Mouse (Mus musculus) kidney, embryonic 15.5 days (tissue): Measurements from ENCODE around the gene Sf3b3. TPM values are rescaled to one million over a fixed set of nuclear protein-coding genes. Genes with fewer than 3 reads are reported as not detected.

ENCODE experiments used
- ATAC-seq: fragments of 200-750 bp; cut with Nextera tagmentation; replicated peaks from 2 replicates; pipeline ENCODE4 v1.8.0; 2017; ENCODE audit warnings: moderate TSS enrichment; ENCODE audit not compliant: low FRiP score
- H3K27ac ChIP-seq: fragments of 300-500 bp; sonication (generic); 2 replicates; pipeline ENCODE4 v1.5.1; 2015; ENCODE audit warnings: mild to moderate bottlenecking, inconsistent platforms
- H3K27me3 ChIP-seq: fragments of 300-500 bp; sonication (generic); 2 replicates; pipeline ENCODE4 v1.6.1; 2015; ENCODE audit warnings: inconsistent platforms
- H3K36me3 ChIP-seq: fragments of 300-500 bp; sonication (generic); 2 replicates; pipeline ENCODE4 v1.6.1; 2015; ENCODE audit warnings: inconsistent platforms
- H3K4me1 ChIP-seq: fragments of 300-500 bp; sonication (generic); 2 replicates; pipeline ENCODE4 v1.6.1; 2015; ENCODE audit warnings: inconsistent platforms
- H3K4me2 ChIP-seq: fragments of 300-500 bp; sonication (generic); 2 replicates; pipeline ENCODE4 v1.6.1; 2015; ENCODE audit warnings: moderate library complexity, mild to moderate bottlenecking, inconsistent platforms
- H3K4me3 ChIP-seq: fragments of 300-500 bp; sonication (generic); replicated peaks from 2 replicates; pipeline ENCODE4 v1.5.1; 2015; ENCODE audit warnings: mild to moderate bottlenecking, inconsistent platforms
- H3K9ac ChIP-seq: fragments of 300-500 bp; sonication (generic); 2 replicates; pipeline ENCODE4 v1.6.1; 2015; ENCODE audit warnings: mild to moderate bottlenecking, inconsistent platforms
- H3K9me3 ChIP-seq: fragments of 300-500 bp; sonication (generic); replicated peaks from 2 replicates; pipeline ENCODE4 v1.6.1; 2016; ENCODE audit warnings: inconsistent platforms
- WGBS: fragments of 180-500 bp; shearing (Covaris S2); methylation state at CpG from one replicate; pipeline ENCODE4 v1.1.7; 2015; ENCODE audit warnings: mixed read lengths; 5-methylcytosine and 5-hydroxymethylcytosine counted together
- polyA plus RNA-seq: library from polyadenylated mRNA; unstranded; fragments of >200 nt; fragmentation: Nextera tagmentation; extraction: Ambion mirVana; gene quantifications from 2 replicates; pipeline ENCODE4 v1.2.1, GENCODE M21; 2015

Gene Sf3b3
- polyA plus RNA-seq, 1 experiment from 2014 or later = 167 TPM

GRCm38 (mm10) chr8:110812349-110813080 lies 34.1 kb downstream of the Sf3b3 start:
- H3K9ac ChIP-seq = no peak overlapping the region
- peaks cover 89% of the 10 kb centered on the region for H3K36me3 ChIP-seq
- H3K9me3 ChIP-seq = no peaks in the 10 kb centered on the region
- H3K4me2 ChIP-seq = no peak overlapping the region
- H3K27ac ChIP-seq = no peak overlapping the region
- no peaks in the 10 kb centered on the region for H3K27me3 ChIP-seq
- no peak for ATAC-seq
- no peak overlapping the region for H3K4me3 ChIP-seq
- peaks cover 30% of the 10 kb centered on the region for H3K4me1 ChIP-seq
- WGBS = 96% methylated on average over 7 of the region's 7 CpGs

- WGBS = 90% methylated on average over 7 of the region's 7 CpGs
- H3K9me3 ChIP-seq = no peaks in the 10 kb centered on the region
- no peaks in the 10 kb centered on the region for H3K27me3 ChIP-seq
- H3K4me1 ChIP-seq = peaks cover 30% of the 10 kb centered on the region
- no peak overlapping the region for H3K9ac ChIP-seq
- ATAC-seq = no peak
- no peak overlapping the region for H3K4me3 ChIP-seq
- H3K27ac ChIP-seq = no peak overlapping the region
- H3K36me3 ChIP-seq = peaks cover 82% of the 10 kb centered on the region
- no peak overlapping the region for H3K4me2 ChIP-seq
These were observed 34.8 kb downstream of the Sf3b3 start for GRCm38 (mm10) chr8:110811793-110812192.

GRCm38 (mm10) chr8:110811116-110811515 lies 35.5 kb downstream of the Sf3b3 start:
- 93% methylated on average over 3 of the region's 3 CpGs for WGBS
- Histone ChIP-seq H3K9ac (no peak overlapping the region), H3K36me3 (peaks cover 75% of the 10 kb centered on the region), H3K4me3 (no peak overlapping the region), H3K27me3 (no peaks in the 10 kb centered on the region), H3K4me2 (no peak overlapping the region), H3K9me3 (no peaks in the 10 kb centered on the region), H3K27ac (no peak overlapping the region), H3K4me1 (peaks cover 30% of the 10 kb centered on the region)
- no peak for ATAC-seq

GRCm38 (mm10) chr8:110810481-110811065 lies 36.0 kb downstream of the Sf3b3 start:
- peaks cover 35% of the 10 kb centered on the region for H3K4me1 ChIP-seq
- no peak overlapping the region for H3K4me3 ChIP-seq
- no peak overlapping the region for H3K9ac ChIP-seq
- no peak overlapping the region for H3K4me2 ChIP-seq
- H3K27ac ChIP-seq = peak overlapping the region; percentile 76
- peaks cover 70% of the 10 kb centered on the region for H3K36me3 ChIP-seq
- no peaks in the 10 kb centered on the region for H3K27me3 ChIP-seq
- no peaks in the 10 kb centered on the region for H3K9me3 ChIP-seq
- no peak for ATAC-seq
- WGBS = 83% methylated on average over 7 of the region's 7 CpGs

- Histone ChIP-seq H3K9ac (no peak overlapping the region), H3K4me2 (no peak overlapping the region), H3K4me3 (no peak overlapping the region), H3K27me3 (no peaks in the 10 kb centered on the region), H3K9me3 (no peaks in the 10 kb centered on the region), H3K36me3 (peaks cover 63% of the 10 kb centered on the region), H3K27ac (peak overlapping the region; percentile 76), H3K4me1 (peaks cover 41% of the 10 kb centered on the region)
- ATAC-seq = no peak
- 27% methylated on average over 2 of the region's 2 CpGs for WGBS
These were observed 36.8 kb downstream of the Sf3b3 start for GRCm38 (mm10) chr8:110809831-110810230.

- H3K4me2 ChIP-seq = no peak overlapping the region
- peaks cover 52% of the 10 kb centered on the region for H3K36me3 ChIP-seq
- ATAC-seq = peak; percentile 41
- H3K9ac ChIP-seq = 0 out of 2 replicates have a peak overlapping the region, but pooled peaks have one; percentile 2
- H3K4me1 ChIP-seq = peaks cover 42% of the 10 kb centered on the region
- 46% methylated on average over 13 of the region's 13 CpGs for WGBS
- H3K9me3 ChIP-seq = no peaks in the 10 kb centered on the region
- no peaks in the 10 kb centered on the region for H3K27me3 ChIP-seq
- no peak overlapping the region for H3K4me3 ChIP-seq
- H3K27ac ChIP-seq = peak overlapping the region; percentile 76
These were observed 37.8 kb downstream of the Sf3b3 start for GRCm38 (mm10) chr8:110808495-110809472.

GRCm38 (mm10) chr8:110806146-110806545 lies 40.4 kb downstream of the Sf3b3 start:
- Histone ChIP-seq H3K27me3 (no peaks in the 10 kb centered on the region), H3K36me3 (peaks cover 26% of the 10 kb centered on the region), H3K9me3 (no peaks in the 10 kb centered on the region), H3K4me2 (no peak overlapping the region), H3K4me3 (no peak overlapping the region), H3K9ac (no peak overlapping the region), H3K27ac (0 out of 2 replicates have a peak overlapping the region, but pooled peaks have one; percentile 16), H3K4me1 (peaks cover 42% of the 10 kb centered on the region)
- 84% methylated on average over 1 of the region's 1 CpGs for WGBS
- no peak for ATAC-seq

GRCm38 (mm10) chr8:110805669-110806068 lies 40.9 kb downstream of the Sf3b3 start, which contains the start of gene Il34:
Gene Il34 (minus strand): TSS chr8:110805924.
- peak within 1 kb of the TSS; percentile 43; the same call in 1 of the 2 replicates for H3K27ac ChIP-seq
- H3K4me3 ChIP-seq = 0 out of 2 replicates have a peak within 1 kb of the TSS, but pooled peaks have one; percentile 7
- no peak within 1 kb of the TSS for H3K9ac ChIP-seq
- H3K36me3 ChIP-seq = peaks cover 21% of the 10 kb centered on the region
- H3K9me3 ChIP-seq = no peaks in the 10 kb centered on the region
- 35% methylated on average over 12 of the region's 12 CpGs for WGBS
- H3K4me1 ChIP-seq = peaks cover 41% of the 10 kb centered on the region
- peak; percentile 49; the same call in 1 of the 2 replicates for ATAC-seq
- no peaks in the 10 kb centered on the region for H3K27me3 ChIP-seq
- peak within 1 kb of the TSS; percentile 32 for H3K4me2 ChIP-seq

GRCm38 (mm10) chr8:110804825-110805514 lies 41.6 kb downstream of the Sf3b3 start:
- peak overlapping the region; percentile 43; the same call in 1 of the 2 replicates for H3K27ac ChIP-seq
- peaks cover 14% of the 10 kb centered on the region for H3K36me3 ChIP-seq
- no peak overlapping the region for H3K9ac ChIP-seq
- H3K9me3 ChIP-seq = no peaks in the 10 kb centered on the region
- no peak for ATAC-seq
- 51% methylated on average over 3 of the region's 3 CpGs for WGBS
- no peak overlapping the region for H3K4me2 ChIP-seq
- no peak overlapping the region for H3K4me3 ChIP-seq
- peaks cover 34% of the 10 kb centered on the region for H3K4me1 ChIP-seq
- no peaks in the 10 kb centered on the region for H3K27me3 ChIP-seq

- H3K9me3 ChIP-seq = no peaks in the 10 kb centered on the region
- no peak overlapping the region for H3K9ac ChIP-seq
- no peak overlapping the region for H3K4me2 ChIP-seq
- no peaks in the 10 kb centered on the region for H3K27me3 ChIP-seq
- ATAC-seq = no peak
- H3K27ac ChIP-seq = no peak overlapping the region
- peaks cover 23% of the 10 kb centered on the region for H3K4me1 ChIP-seq
- no peak overlapping the region for H3K4me3 ChIP-seq
- peaks cover 3% of the 10 kb centered on the region; the same call in 1 of the 2 replicates for H3K36me3 ChIP-seq
- 88% methylated on average over 9 of the region's 9 CpGs for WGBS
These were observed 42.7 kb downstream of the Sf3b3 start for GRCm38 (mm10) chr8:110803856-110804255.

GRCm38 (mm10) chr8:110802988-110803387 lies 43.6 kb downstream of the Sf3b3 start:
- 79% methylated on average over 5 of the region's 5 CpGs for WGBS
- ATAC-seq = no peak

More at GRCm38 (mm10) chr8:110802988-110803387, 43.6 kb downstream of the Sf3b3 start:
- no peak overlapping the region for H3K4me3 ChIP-seq
- H3K36me3 ChIP-seq = no peaks in the 10 kb centered on the region
- H3K9ac ChIP-seq = no peak overlapping the region
- H3K4me1 ChIP-seq = peaks cover 14% of the 10 kb centered on the region
- no peaks in the 10 kb centered on the region for H3K27me3 ChIP-seq
- H3K4me2 ChIP-seq = no peak overlapping the region
- H3K9me3 ChIP-seq = no peaks in the 10 kb centered on the region
- H3K27ac ChIP-seq = no peak overlapping the region
